Mouse (Mus musculus) lung, postnatal 0 days (tissue): ENCODE data around the gene Gm21188. TPM values are rescaled to one million over a fixed set of nuclear protein-coding genes. Genes with fewer than 3 reads are reported as not detected.
"Not testable (repeated sequence)": the region's sequence is repeated elsewhere in the genome, so short reads cannot be mapped to it uniquely, and the experiment has no call there.

Experiments used
- ATAC-seq: fragments of 200-750 bp; cut with Nextera tagmentation; 2 replicates; pipeline ENCODE4 v1.8.0; 2017; ENCODE audit warnings: moderate library complexity
- DNase-seq: peaks from one replicate; pipeline ENCODE4 v3.0.0-alpha.2; 2016; ENCODE audit warnings: low spot score
- H3K27ac ChIP-seq: fragments of 300-500 bp; sonication (generic); 2 replicates; pipeline ENCODE4 v1.5.1; 2014; ENCODE audit warnings: antibody characterized with exemption, mild to moderate bottlenecking, low read length, mixed read lengths
- H3K27me3 ChIP-seq: fragments of 300-500 bp; sonication (generic); replicated peaks from 2 replicates; pipeline ENCODE4 v1.6.1; 2014; ENCODE audit warnings: low read length, mixed read lengths; ENCODE audit not compliant: insufficient read depth
- H3K36me3 ChIP-seq: fragments of 300-500 bp; sonication (generic); 2 replicates; pipeline ENCODE4 v1.6.1; 2014; ENCODE audit warnings: low read length, mixed read lengths; ENCODE audit not compliant: insufficient read depth
- H3K4me1 ChIP-seq: fragments of 300-500 bp; sonication (generic); 2 replicates; pipeline ENCODE4 v1.6.1; 2014; ENCODE audit warnings: antibody characterized with exemption, low read depth, low read length, mixed read lengths; ENCODE audit not compliant: insufficient read depth
- H3K4me2 ChIP-seq: fragments of 300-500 bp; sonication (generic); replicated peaks from 2 replicates; pipeline ENCODE4 v1.6.1; 2014; ENCODE audit warnings: low read depth, mild to moderate bottlenecking, low read length, moderate library complexity, mixed read lengths
- H3K4me3 ChIP-seq: fragments of 300-500 bp; sonication (generic); 2 replicates; pipeline ENCODE4 v1.5.1; 2014; ENCODE audit warnings: low read depth, low read length
- H3K9ac ChIP-seq: fragments of 300-500 bp; sonication (generic); replicated peaks from 2 replicates; pipeline ENCODE4 v1.6.1; 2014; ENCODE audit warnings: low read depth, mild to moderate bottlenecking
- H3K9me3 ChIP-seq: fragments of 300-500 bp; sonication (generic); 2 replicates; pipeline ENCODE4 v1.6.1; 2016; ENCODE audit warnings: low read length, mixed read lengths
- WGBS: fragments of 180-500 bp; shearing (Covaris S2); extraction: QIAGEN DNeasy Blood & Tissue Kit; methylation state at CpG from one replicate; pipeline ENCODE4 v1.1.7; 2014; 5-methylcytosine and 5-hydroxymethylcytosine counted together
- polyA plus RNA-seq: library from polyadenylated mRNA; unstranded; fragments of >200 nt; fragmentation: Nextera tagmentation; extraction: Ambion mirVana; gene quantifications from 2 replicates; pipeline ENCODE4 v1.2.1, GENCODE M21; 2015

Gene Gm21188
- polyA plus RNA-seq, result 0.38 and 0.54 TPM in 2 replicates

DNA sequence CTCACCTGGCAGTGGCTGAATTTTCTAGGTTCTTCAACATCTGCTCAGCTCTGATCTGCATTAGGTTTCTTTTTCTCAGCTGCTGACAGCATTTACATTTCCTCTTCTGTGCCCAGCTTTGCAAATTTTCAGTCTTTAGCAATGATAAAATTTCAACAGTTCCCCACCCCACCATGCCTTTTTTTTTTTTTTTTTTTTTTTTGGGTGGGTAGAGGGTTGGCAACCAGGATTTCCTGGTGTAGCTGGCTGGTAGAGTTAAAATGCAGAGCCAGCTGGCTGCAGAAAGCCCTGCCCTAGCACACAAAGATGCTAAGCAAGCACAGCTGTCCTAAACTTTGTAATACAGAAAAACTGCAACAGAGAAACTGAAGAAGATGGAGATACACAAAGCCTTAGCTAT is at the start of gene Gm21188:
TSS of gene Gm21188 (minus strand) at position 110 of the 400 bp plus-strand sequence.
- H3K27ac ChIP-seq, H3K4me3 ChIP-seq, H3K9me3 ChIP-seq, H3K27me3 ChIP-seq, H3K4me1 ChIP-seq, H3K4me2 ChIP-seq, DNase-seq, ATAC-seq, H3K9ac ChIP-seq, H3K36me3 ChIP-seq: not testable (repeated sequence)

DNA sequence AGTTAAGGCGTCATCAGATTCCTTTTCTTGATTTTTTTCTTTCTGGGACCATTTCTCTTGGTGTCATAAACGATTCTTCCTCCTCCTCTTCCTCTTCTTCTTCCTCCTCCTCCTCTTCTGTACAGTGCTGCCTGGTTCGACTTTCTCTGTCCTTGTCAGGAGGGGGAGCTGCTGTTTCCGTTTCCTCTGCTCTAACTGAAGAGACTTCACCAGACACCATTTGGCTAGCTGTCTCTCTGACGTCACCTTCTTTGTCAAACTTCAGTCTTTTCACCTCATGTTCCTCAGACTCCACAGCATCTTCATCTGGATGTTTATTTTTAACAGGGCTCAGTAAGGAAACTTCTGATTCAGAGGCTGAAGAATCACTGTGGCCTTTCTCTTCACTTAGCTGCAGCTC is 47.3 kb upstream of the Gm21188 start:
- not testable (repeated sequence) for DNase-seq, H3K4me3 ChIP-seq, H3K4me1 ChIP-seq, H3K4me2 ChIP-seq, H3K27me3 ChIP-seq, ATAC-seq, H3K9me3 ChIP-seq, H3K9ac ChIP-seq, H3K27ac ChIP-seq, H3K36me3 ChIP-seq
- WGBS, result no CpG with 5 or more reads among the region's 5 CpGs

DNA sequence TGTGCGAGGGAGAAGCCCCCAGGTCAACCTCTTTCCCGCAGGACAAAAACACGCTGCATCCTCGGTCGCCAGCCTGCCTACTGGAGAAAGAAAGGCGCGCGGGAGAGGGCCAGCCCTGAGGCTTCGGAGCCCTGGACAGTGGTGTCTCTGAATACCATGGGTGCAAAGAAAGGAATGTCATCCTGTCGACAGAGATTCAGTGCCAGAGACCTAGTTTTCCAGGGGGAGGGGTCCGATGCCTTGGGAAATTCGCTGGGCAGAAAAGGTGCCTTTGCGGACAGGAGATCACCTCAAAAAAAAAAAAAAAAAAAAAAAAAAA is 44.9 kb upstream of the Gm21188 start:
- WGBS, result 0% methylated on average over 5 of the region's 13 CpGs
- not testable (repeated sequence) for H3K4me1 ChIP-seq, DNase-seq, H3K36me3 ChIP-seq, H3K27ac ChIP-seq, H3K9me3 ChIP-seq, H3K9ac ChIP-seq, H3K4me3 ChIP-seq, H3K4me2 ChIP-seq, H3K27me3 ChIP-seq
- 0 out of 2 replicates have a peak, but pooled peaks have one; percentile 9 for ATAC-seq

DNA sequence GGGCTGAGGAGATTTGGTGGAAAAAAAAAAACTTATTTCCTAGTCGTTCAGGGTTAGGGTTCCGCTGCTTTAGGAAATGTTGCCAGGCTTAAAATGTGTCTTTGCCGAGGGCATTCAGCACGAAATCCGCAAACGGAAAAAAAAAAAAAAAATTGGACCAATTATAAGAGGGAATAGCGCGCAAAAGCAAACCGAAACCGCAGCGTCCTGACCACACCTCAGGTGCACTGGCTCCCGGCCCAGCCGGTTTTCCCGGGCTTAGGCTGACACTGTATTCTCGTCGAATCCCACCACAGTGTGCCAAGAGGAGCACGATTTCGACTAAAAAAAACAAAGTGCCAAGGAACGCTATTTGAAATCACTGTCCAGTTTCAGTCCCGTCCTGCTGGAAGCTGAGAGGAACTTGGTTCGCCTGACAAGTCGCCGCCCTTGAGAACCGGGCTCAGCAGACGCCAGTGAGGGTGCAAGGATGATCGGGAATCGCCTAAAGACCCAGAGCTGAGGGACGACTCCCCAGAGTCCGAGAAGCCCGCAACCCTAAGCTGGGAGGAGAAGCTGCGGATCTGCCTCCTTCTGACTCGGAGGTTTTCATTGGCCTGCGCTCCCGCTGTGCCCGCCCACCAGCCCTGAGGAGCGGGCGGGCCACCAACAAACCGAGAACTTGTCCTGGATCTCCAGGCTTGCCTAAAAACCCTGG is 44.4 kb upstream of the Gm21188 start:
- H3K9me3 ChIP-seq, H3K27me3 ChIP-seq, H3K27ac ChIP-seq, DNase-seq, H3K4me1 ChIP-seq, H3K9ac ChIP-seq, H3K36me3 ChIP-seq: not testable (repeated sequence)
- peak overlapping the region; percentile 31 for H3K4me3 ChIP-seq
- 1% methylated on average over 21 of the region's 38 CpGs for WGBS
- ATAC-seq, result peak; percentile 54; the same call in 1 of the 2 replicates
- H3K4me2 ChIP-seq, result peak overlapping the region; percentile 33; the same call in 1 of the 2 replicates

DNA sequence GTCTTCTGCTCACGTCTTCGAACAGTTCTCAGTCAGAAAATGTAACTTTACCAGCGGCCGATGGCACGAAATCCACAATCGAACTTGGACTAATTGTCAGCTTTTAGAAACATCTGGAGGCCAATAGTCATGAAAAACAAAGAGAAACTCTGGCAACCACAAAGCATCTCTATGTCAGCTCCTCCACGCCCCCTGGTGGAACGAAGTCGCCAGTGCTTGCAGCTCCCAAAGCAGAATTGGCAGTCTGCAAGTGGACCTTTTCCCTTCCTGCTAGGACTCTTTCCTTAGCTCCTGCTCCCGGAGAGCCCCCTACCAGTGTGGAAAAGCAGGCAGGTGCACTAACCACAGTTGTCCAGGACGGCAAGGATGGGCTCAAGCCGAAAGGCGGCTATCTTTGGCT is 41.0 kb upstream of the Gm21188 start:
- not testable (repeated sequence) for H3K4me2 ChIP-seq, H3K27me3 ChIP-seq, ATAC-seq, H3K4me1 ChIP-seq, H3K36me3 ChIP-seq, H3K4me3 ChIP-seq, H3K9ac ChIP-seq, DNase-seq, H3K27ac ChIP-seq, H3K9me3 ChIP-seq
- WGBS, result no CpG with 5 or more reads among the region's 13 CpGs

DNA sequence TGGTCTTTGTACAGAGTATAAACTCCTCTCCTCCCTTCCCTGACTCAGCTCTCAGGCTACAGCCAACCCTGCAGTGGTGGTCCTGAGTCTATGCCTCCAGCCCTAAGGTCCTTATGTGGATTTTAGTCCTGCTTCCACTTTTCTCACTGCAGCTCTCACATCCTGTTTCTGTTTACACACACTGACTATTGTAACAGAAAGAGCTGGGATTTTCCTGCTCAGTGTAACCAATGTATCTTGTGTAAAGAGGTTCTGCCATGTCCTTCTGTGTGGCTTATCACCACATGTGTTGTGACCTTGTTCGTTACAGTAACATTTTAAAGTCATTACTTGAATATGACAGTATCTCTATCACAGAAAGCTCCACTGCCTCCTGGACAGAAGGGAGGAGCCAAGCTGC is 27.6 kb upstream of the Gm21188 start:
- not testable (repeated sequence) for ATAC-seq, H3K9me3 ChIP-seq, H3K27me3 ChIP-seq, H3K4me1 ChIP-seq, DNase-seq, H3K4me2 ChIP-seq, H3K36me3 ChIP-seq, H3K9ac ChIP-seq, H3K4me3 ChIP-seq, H3K27ac ChIP-seq
- WGBS, result no CpG with 5 or more reads among the region's 1 CpGs

DNA sequence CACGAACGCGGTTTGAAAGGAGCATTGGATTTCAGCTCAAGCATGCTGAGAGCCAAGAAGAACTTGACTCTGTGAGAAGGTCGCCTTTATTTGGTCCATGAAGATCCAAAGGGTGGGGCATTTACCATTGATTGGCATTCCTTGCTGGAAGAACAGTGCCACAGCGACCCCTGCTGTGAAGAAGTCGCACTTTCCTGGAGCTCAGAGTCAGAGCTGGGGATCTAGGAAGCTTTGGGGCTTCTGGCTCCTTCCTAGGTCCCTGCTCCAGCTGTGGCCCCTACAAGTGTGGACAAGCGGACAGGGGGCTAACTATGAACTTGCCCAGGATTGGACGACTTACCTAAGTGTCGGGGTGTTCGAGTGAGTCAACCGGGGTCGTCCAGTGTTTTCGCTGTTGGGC is 18.9 kb upstream of the Gm21188 start:
- no CpG with 5 or more reads among the region's 13 CpGs for WGBS
- not testable (repeated sequence) for H3K9me3 ChIP-seq, ATAC-seq, H3K4me1 ChIP-seq, H3K4me2 ChIP-seq, H3K27ac ChIP-seq, DNase-seq, H3K4me3 ChIP-seq, H3K27me3 ChIP-seq, H3K36me3 ChIP-seq, H3K9ac ChIP-seq

DNA sequence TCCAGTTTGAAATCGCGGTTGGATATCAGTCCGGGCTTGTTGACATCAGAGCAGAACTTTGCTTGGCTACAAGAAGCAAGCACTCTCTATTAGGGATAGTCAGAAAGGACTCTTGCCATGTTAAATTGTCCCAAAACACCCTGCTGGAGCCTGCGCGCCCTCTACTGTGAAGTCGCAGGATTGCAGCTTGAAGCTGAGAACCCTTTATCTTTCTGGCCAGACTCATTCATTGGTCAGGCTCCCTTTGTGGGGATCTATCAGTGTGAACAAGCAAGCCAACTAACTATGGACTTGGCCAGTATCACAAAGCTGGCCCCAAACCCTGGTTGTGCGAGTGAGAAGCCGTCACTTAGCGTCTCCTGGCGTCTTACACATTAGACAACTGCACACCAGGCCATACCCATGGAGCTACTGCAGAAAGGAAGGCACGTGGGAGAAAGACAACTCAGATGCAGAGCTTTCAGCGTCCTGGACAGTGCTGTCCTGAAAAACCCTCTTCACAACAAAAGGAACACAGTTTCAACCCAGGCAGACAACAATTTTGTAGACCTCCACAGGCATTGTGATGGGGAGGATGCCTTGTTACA is 18.1 kb upstream of the Gm21188 start:
- not testable (repeated sequence) for DNase-seq, H3K9ac ChIP-seq, H3K9me3 ChIP-seq, H3K4me2 ChIP-seq, H3K27me3 ChIP-seq, H3K27ac ChIP-seq, ATAC-seq, H3K4me1 ChIP-seq, H3K4me3 ChIP-seq, H3K36me3 ChIP-seq
- WGBS, result no CpG with 5 or more reads among the region's 12 CpGs

DNA sequence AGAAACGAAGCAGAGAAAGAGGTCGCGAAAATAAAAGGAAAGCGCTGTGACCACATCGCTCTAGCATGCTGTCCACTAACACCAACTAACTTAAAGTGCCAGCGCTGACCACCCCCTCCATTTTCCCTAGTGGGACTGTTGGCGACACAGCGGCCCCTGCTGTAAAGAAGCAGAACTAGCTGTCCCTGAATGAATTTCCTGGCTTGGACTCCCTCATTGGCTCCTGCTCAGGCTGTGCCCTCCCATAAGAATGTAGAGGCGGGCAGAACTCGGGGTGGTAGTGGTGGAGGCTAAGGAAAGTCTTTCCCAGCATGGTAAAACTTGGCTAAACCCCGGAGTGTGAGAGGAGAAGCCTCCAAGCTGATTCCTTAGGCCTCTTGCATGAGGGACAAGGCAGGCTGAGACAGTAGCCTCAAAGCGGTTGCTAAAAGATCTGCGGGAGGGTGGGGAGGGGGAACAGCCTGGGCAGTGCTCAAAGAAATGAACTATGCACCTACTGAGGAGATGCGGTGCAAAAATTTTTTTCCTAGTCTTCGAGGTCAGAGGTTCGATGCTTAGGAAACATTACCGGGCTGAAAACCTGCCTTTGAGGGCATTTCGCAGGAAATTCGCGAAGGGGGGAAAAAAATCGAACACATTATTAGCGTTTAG is 11.6 kb upstream of the Gm21188 start:
- ATAC-seq, result peak; percentile 17; the same call in 1 of the 2 replicates
- not testable (repeated sequence) for H3K27ac ChIP-seq, DNase-seq, H3K27me3 ChIP-seq, H3K36me3 ChIP-seq, H3K9ac ChIP-seq, H3K9me3 ChIP-seq, H3K4me3 ChIP-seq, H3K4me2 ChIP-seq, H3K4me1 ChIP-seq
- no CpG with 5 or more reads among the region's 22 CpGs for WGBS
